Mouse (Mus musculus) bone marrow, adult 2 months (tissue): ENCODE results near the gene Selenok. TPM values are rescaled to one million over a fixed set of nuclear protein-coding genes. Genes with fewer than 3 reads are reported as not detected.

Experiments used
- H3K27ac ChIP-seq: fragments of 200-500 bp; 2 replicates; pipeline ENCODE4 v1.5.1; 2012; ENCODE audit warnings: low read depth, mild to moderate bottlenecking, control low read depth, inconsistent platforms, low read length; ENCODE audit not compliant: control insufficient read depth, poor library complexity, insufficient read depth
- H3K4me1 ChIP-seq: fragments of 200-500 bp; 2 replicates; pipeline ENCODE4 v1.6.1; 2011; ENCODE audit warnings: low read length; ENCODE audit not compliant: control insufficient read depth, insufficient read depth
- H3K4me3 ChIP-seq: fragments of 200-500 bp; replicated peaks from 2 replicates; pipeline ENCODE3; 2011; ENCODE audit warnings: mild to moderate bottlenecking, low read depth, low read length, control low read depth; ENCODE audit not compliant: control insufficient read depth
- CTCF ChIP-seq: fragments of 200-500 bp; IDR thresholded peaks from 2 replicates; pipeline ENCODE4 v1.5.1; 2011; ENCODE audit warnings: low read length, control low read depth; ENCODE audit not compliant: control insufficient read depth, insufficient read depth
- POLR2A ChIP-seq: fragments of 200-500 bp; IDR thresholded peaks from 2 replicates; pipeline ENCODE4 v1.6.1; 2011; ENCODE audit warnings: low read depth, mild to moderate bottlenecking, control low read depth, low read length, borderline replicate concordance; ENCODE audit not compliant: control insufficient read depth
- WGBS: fragments of 180-500 bp; shearing (Covaris S2); methylation state at CpG from one replicate; pipeline ENCODE4 v1.1.7; 2018; 5-methylcytosine and 5-hydroxymethylcytosine counted together
- polyA plus RNA-seq: library from polyadenylated mRNA; stranded (reverse); fragments of >200 nt; gene quantifications from 2 replicates; pipeline ENCODE4 v1.2.4, GENCODE M21; 2011; ENCODE audit warnings: low replicate concordance; ENCODE audit not compliant: missing spikeins, insufficient read depth, insufficient read length

Gene Selenok
- polyA plus RNA-seq, 1 experiment = 45.0 TPM

DNA sequence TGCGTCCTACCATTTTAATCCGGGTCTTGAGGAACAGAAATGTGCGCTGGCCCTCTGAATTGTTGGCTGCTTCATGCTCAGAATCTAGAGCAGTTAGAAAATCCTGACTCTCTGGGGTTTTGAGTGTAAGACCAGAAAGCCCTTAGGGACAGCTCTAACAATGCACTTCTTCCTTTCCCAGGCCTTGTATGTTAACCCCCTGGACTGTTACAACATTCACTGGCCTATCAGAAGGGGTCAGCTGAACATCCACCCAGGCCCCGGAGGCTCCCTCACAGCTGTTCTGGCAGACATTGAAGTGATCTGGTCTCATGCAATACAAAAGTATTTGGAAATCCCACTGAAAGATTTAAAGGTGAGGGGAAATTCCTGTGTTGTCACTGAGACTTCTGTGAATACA, 18.0 kb downstream of the Selenok start:
- Histone ChIP-seq H3K4me1 (no peaks in the 10 kb centered on the region), H3K4me3 (no peak overlapping the region), H3K27ac (no peak overlapping the region)
- WGBS = 87% methylated on average over 4 of the region's 4 CpGs
- TF ChIP-seq POLR2A (no peak), CTCF (no peak)

DNA sequence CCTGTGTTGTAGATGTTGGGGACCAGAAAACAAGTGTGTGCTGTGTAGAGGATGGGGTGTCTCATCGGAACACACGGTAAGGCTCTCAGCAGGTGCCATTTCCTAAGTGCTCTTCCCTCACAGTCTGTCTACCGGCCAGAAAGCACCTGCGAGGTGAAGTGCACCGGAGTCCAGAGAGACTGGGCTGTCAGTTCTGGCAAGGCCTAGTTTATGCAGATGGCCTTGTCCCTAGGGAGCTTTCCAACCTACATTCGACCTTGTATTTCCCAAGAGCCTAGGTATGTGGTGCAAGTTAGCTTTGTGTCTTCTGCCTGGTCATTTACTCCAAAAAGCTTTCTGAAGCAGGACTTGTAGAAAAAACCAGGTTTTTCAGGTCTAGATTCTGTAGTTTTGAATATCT, 19.2 kb downstream of the Selenok start:
- no peak overlapping the region for H3K27ac ChIP-seq
- WGBS = 86% methylated on average over 6 of the region's 6 CpGs
- TF ChIP-seq POLR2A (no peak), CTCF (no peak)
- no peak overlapping the region for H3K4me3 ChIP-seq
- H3K4me1 ChIP-seq = no peaks in the 10 kb centered on the region

DNA sequence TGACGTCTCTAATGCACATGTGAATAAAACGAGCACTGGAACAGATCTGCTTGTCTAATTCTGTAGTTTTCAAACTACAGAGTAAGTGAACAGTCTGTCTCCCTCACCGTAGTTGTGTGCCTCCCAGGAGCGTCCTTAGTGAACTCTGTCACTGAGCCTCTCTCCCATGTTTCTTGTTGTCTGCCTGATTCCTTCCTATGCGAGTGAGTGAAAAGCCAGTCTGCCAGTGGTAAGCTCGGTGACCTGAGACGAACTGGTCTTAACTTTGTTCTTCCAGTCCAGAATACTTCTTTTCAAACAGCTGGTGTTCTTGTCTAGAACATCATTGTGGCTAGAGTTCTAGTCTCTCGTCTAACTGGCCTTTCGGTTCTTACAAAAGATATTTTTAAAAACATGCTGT, 19.6 kb downstream of the Selenok start:
- WGBS = 87% methylated on average over 9 of the region's 9 CpGs
- Histone ChIP-seq H3K27ac (no peak overlapping the region), H3K4me3 (no peak overlapping the region), H3K4me1 (no peaks in the 10 kb centered on the region)
- no peak for TF ChIP-seq CTCF
- TF ChIP-seq POLR2A = no peak

DNA sequence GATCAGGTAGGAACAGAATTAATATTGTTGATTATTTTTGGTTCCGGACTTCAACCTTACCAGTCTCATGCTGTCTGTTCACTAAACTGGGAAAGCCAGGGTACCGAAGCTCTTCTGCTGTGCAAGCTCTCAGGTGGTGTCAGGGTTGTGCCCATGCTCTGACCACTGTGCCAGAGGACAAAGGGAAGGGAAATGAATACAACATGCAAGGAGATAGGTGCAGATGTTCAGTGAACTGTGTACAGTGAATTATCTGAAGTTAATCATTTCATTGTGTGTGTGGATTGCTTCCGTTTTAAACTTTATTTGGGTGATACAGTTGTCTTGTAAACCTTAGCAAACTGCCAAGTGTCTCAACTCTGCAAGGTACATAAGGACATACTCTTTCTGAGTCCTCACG, 20.2 kb downstream of the Selenok start:
- WGBS = 91% methylated on average over 4 of the region's 4 CpGs
- no peak overlapping the region for H3K27ac ChIP-seq
- H3K4me3 ChIP-seq = no peak overlapping the region
- H3K4me1 ChIP-seq = no peaks in the 10 kb centered on the region
- TF ChIP-seq CTCF (no peak), POLR2A (no peak)

DNA sequence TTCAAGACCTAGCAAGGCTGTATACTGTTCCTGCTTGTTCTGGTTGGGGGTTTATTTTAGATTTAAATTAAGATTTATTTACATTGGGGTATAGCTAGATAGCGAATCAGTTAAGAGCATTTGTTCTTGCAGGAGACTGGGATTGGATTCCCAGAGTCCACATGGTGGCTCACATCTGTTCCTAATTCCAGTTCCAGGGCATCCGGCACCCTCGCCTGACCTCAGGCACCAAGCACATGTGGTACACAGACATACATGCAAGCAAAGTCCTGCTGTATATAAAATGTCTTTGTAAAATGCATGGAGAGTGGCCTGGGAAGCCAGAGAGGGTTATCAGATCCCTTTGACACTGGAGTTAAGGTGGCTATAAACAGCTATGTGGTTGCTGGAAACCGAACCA, 26.9 kb downstream of the Selenok start:
- Histone ChIP-seq H3K27ac (no peak overlapping the region), H3K4me1 (no peaks in the 10 kb centered on the region; the same call in 1 of the 2 replicates)
- WGBS = 91% methylated on average over 4 of the region's 4 CpGs

DNA sequence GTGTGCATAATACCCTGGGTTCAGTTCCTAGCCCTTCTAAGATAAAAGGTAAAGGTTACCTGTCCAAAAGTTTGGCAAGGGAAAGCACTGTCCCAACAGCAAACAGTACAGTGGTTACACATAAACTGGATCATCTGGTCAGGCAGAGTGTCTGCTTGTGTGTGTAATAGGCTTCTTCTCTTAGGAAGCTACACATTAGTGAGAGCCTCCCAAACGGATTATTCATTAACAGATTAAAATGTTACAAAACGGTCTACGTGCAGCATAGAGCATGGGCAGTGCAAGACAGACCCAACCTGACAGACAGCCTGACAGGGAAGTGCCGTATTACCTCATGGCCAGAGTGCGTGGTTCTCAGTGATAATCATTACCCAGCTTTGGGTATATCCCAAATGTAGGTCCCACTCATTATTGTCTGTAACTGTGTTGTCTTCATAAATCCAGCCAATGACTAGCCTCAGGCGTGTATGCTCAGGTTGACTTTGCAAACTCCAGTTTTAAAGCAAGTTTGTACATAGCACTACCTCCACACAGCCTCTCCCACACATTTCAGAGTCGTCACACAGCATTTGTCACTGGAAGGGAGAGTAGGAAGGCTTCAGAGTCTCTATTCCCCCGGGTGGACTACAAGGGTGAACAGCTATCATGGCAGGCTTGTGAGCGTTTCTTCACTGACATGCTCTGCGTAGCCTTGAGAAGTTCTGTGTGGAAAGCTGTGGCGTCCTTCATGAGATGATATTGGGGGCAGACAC, 28.1 kb downstream of the Selenok start:
- no peak for TF ChIP-seq CTCF
- no peak for TF ChIP-seq POLR2A
- Histone ChIP-seq H3K4me3 (no peak overlapping the region), H3K4me1 (no peaks in the 10 kb centered on the region; the same call in 1 of the 2 replicates), H3K27ac (no peak overlapping the region)
- WGBS = 82% methylated on average over 11 of the region's 11 CpGs

More for the DNA sequence above, 26.9 kb downstream of the Selenok start:
- H3K4me3 ChIP-seq = no peak overlapping the region
- TF ChIP-seq CTCF (no peak), POLR2A (no peak)

DNA sequence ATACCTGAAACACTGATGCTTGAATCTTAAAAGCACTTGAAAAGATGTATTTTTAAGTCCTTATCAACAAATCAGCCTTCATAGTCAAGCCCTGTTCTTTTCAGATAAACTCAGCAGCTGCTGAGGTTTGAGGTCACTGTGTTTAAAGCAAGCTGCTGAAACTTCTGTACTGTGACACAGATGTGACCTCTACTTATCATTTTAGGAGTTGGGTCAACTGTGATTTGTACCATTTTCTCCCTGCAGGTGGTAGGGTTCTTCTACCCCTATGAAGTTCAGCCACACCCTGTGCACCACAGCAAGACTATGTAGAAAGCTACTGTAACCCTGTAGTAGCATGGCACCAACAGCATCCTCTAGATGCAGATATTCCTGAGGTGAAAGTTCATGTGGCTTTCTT, 29.2 kb downstream of the Selenok start:
- Histone ChIP-seq H3K27ac (no peak overlapping the region), H3K4me3 (no peak overlapping the region), H3K4me1 (no peaks in the 10 kb centered on the region; the same call in 1 of the 2 replicates)
- no peak for TF ChIP-seq CTCF

DNA sequence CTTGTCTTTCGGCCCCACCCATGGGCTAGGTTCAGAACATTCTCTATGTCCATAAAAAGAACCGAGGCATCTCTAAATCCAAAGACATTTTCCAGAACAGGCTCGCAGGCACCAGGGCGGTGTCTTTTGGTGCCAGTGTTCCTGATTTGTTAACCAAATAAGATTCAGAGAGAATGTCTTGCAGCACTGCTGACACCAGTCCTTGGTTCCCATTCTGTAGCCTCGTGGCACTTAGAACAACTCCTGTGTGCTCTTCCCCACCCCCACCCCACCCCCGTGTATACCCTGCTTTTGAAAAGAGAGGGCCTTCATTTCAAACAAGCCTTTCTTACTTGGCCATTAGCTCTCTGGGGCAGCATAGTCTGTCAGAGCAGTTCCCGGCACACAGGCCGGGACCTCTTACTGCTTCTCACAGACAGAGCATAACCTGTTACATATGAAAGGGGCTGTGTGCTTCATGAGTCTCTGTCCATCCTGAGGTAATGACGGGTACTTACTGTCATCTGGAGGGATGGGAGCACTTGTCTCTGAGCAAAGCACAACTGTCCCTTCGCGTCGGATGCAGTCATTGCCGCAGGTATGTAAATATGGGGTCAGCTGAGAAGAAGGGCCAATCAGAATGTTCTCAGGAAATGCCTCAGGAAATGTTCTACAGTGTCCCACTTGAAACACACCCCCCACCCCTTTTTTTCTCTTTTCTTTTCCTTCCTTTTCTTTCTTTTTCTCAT, 30.8 kb downstream of the Selenok start:
- WGBS = 76% methylated on average over 13 of the region's 13 CpGs
- no peaks in the 10 kb centered on the region for H3K4me1 ChIP-seq
- H3K4me3 ChIP-seq = no peak overlapping the region
- TF ChIP-seq POLR2A (no peak), CTCF (no peak)
- H3K27ac ChIP-seq = no peak overlapping the region
